Mouse (Mus musculus): ENCODE measurements around the gene Hist1h2bm.
"Not testable (repeated sequence)": the region's sequence is repeated elsewhere in the genome, so short reads cannot be mapped to it uniquely, and the experiment has no call there.

The Hist1h2bm gene

GRCm38 (mm10) chr13:21727948-21728572 is 6.2 kb downstream of the Hist1h2bm start:
- no peak for DNase-seq (ENCODE audit: low spot score in 2 of 2)

DNA sequence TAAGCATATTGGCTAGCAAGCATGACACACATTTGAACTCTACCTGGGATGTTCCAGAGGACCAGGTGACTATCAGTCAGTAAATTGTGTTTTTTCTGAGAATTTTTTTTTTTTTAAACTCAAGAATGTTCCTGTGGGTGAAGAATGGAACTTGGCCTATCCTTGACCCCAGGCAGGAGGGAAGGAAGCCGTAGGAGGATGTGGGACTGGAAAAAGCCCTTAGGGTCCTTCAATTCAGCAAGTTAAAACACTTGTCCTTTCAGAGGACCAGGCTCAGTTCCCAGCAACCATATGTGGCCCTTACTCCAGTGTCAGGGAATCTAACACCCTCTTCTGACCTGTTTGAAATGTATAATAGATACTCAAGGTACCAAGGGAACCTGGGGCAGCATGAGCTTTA is 7.7 kb downstream of the Hist1h2bm start:
- no peak for DNase-seq (ENCODE audit: low spot score in 2 of 2)

GRCm38 (mm10) chr13:21733466-21733865 is 11.6 kb downstream of the Hist1h2bm start:
- no peak for DNase-seq (ENCODE audit: low spot score in 2 of 2)

GRCm38 (mm10) chr13:21734010-21734905 is 12.4 kb downstream of the Hist1h2bm start:
- peak in 1 of 2 experiments; percentile 63 for DNase-seq (ENCODE audit: low spot score in 2 of 2)

DNA sequence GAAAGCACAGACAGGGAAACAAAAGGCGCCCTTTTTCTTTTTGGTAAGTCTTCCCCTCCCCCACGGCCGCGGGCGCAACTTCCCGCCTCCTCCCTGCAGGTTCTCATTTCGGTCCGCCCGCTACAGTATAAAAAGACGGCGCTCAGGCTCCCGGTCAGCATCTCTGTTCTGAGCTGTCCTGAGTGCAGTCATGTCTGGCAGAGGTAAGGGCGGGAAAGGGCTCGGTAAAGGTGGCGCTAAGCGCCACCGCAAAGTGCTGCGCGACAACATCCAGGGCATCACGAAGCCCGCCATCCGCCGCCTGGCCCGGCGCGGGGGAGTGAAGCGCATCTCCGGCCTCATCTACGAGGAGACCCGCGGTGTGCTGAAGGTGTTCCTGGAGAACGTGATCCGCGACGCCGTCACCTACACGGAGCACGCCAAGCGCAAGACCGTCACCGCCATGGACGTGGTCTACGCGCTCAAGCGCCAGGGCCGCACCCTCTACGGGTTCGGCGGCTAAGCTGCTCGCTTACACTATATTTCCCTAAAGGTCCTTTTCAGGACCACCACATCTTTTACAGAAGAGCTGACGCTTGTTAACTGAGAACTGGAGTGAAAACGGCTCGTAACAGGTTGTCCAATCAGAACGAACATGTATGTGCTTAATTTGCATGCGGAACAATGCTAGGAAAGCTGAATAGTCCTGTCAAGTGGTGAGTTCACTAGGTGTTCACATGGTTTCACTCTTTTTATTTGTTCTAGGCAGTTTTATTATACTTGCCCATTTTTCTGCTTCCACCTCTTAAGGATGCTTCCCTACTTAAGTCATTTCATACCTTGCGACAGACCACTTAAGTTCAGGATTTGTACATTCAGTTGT is 13.3 kb downstream of the Hist1h2bm start, which contains the start of gene Hist1h4j:
Hist1h4j (plus strand) TSS at position 159 of the 862 bp plus-strand sequence.
- DNase-seq (ENCODE audit: low spot score in 2 of 2), result peak; percentile 54 to 69

GRCm38 (mm10) chr13:21745006-21745405 is 23.2 kb downstream of the Hist1h2bm start:
- no peak for DNase-seq (ENCODE audit: low spot score in 2 of 2)

GRCm38 (mm10) chr13:21749387-21750158 is 27.7 kb downstream of the Hist1h2bm start:
- DNase-seq (ENCODE audit: low spot score in 2 of 2), result no peak

DNA sequence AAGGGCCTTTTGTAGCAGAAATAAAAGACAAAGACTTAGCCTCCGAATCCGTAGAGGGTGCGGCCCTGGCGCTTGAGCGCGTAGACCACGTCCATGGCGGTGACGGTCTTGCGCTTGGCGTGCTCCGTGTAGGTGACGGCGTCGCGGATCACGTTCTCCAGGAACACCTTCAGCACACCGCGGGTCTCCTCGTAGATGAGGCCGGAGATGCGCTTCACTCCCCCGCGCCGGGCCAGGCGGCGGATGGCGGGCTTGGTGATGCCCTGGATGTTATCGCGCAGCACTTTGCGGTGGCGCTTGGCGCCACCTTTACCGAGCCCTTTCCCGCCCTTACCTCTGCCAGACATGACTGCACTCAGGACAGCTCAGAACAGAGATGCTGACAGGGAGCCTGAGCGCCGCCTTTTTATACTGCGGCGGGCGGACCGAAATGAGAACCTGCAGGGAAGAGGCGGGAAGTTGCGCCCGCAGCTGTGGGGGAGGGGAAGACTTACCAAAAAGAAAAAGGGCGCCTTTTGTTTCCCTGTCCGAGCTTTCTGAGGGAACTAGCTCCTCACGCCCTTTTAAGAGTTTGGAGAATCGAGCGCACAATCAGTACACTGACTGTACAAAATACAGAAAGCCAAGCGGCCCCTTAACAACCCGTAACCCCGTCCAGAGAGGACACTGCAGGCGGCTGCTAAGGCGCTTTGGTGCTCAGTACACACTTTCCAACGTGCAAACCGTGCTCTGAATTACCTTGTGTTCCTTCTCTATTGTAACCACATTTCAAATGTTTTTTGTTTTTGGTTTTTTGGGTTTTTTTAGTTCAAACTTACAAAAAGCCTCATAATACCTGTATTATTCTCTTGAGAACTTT is 28.5 kb downstream of the Hist1h2bm start, which contains the start of gene Hist1h4k:
Hist1h4k (minus strand) TSS at position 347 of the 859 bp plus-strand sequence.
- DNase-seq (ENCODE audit: low spot score in 2 of 2), result peak; percentile 92 to 93

GRCm38 (mm10) chr13:21751417-21751816 is 29.6 kb downstream of the Hist1h2bm start:
- no peak for DNase-seq (ENCODE audit: low spot score in 2 of 2)

DNA sequence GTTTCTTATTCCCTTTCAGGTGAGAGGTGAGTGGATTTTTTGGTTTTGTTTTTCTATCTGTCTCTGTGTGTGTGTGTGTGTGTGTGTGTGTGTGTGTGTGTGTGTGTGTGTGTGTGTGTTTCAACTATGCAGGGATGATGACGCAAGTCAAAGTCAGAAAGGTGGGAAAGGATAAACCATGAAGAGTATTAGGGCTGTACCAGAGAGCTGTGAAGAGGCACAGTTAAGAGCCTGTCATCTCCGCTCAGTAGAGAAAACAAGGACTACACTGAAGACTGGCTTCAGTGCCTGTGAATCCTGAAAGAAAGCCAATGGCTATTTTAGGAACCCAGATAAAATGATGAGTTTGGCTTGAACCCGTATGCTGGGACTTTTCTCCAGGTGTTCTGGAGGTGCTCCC is 30.0 kb downstream of the Hist1h2bm start:
- no peak for DNase-seq (ENCODE audit: low spot score in 2 of 2)

- DNase-seq (ENCODE audit: low spot score in 2 of 2), result no peak
Measured at GRCm38 (mm10) chr13:21752356-21752755, 30.5 kb downstream of the Hist1h2bm start.

DNA sequence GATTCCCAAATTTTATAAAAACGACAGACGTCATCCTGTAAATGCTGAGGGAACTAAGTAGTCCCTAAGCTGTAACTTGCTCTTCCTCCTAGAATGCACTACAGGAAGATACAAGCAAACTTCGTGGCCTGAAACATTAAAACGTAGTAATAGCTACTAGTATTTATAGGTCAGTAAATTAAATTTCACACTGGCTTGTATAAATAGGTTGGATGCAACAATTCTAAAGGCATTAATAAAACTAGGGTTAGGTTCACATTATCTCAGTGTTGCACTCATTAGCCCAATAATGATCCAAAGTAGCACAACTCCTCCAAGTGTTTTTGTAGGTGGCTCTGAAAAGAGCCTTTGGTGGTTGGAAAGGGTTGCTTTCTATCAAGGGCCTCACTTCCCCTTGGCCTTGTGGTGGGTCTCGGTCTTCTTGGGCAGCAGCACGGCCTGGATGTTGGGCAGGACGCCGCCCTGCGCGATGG is 31.2 kb downstream of the Hist1h2bm start:
- no peak for DNase-seq (ENCODE audit: low spot score in 2 of 2)

DNA sequence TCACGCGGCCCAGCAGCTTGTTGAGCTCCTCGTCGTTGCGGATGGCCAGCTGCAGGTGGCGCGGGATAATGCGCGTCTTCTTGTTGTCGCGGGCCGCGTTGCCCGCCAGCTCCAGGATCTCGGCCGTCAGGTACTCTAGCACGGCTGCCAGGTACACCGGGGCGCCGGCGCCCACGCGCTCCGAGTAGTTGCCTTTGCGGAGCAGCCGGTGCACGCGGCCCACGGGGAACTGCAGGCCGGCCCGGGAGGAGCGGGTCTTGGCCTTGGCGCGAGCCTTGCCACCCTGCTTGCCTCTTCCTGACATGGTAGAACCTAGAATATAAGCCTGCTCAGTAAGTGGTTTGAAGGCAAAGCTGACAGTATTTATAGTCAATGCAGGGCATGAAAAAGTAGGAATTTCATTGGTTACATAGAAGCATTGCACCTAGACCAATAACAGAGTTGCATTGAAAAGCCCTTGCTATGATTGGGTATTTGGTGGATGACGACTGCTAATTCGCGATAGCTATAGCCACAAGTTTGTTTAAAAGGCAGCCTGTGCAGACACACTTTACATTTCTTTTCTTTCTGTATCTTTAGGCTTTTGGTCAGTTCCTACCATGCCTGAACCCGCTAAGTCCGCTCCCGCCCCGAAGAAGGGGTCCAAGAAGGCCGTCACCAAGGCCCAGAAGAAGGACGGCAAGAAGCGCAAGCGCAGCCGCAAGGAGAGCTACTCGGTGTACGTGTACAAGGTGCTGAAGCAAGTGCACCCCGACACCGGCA is 31.9 kb downstream of the Hist1h2bm start, which contains the start of the genes Hist1h2ak and Hist1h2bn:
Hist1h2ak (minus strand) TSS at position 304 of the 762 bp plus-strand sequence.
Hist1h2bn (plus strand) TSS at position 600 of the 762 bp plus-strand sequence.
- peak; percentile 61 to 85 for DNase-seq (ENCODE audit: low spot score in 2 of 2)

GRCm38 (mm10) chr13:21754294-21755001 is 32.6 kb downstream of the Hist1h2bm start:
- DNase-seq (ENCODE audit: low spot score in 2 of 2), result not testable (repeated sequence)

DNA sequence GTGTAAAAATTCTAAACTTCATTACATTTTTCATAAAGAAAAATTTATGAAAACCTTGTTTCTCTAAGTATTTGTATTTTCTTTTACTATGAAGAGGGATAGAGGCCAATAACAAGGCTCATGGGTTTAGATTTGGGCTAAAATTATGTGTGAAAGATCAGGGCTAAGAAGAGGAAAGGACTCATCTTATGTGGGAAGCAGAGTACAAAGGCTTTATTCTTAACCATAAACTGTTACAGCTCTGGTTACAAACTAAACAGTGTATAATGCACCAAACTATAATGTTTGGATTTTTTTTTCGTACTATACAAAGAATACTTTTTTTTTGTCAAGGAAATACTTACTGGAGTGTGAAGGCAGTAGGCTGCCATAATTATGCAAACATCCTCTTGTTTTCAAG is 33.9 kb downstream of the Hist1h2bm start:
- no peak for DNase-seq (ENCODE audit: low spot score in 2 of 2)
